Mouse (Mus musculus): ENCODE results near the gene Gm9803. TPM values are rescaled to one million over a fixed set of nuclear protein-coding genes. Genes with fewer than 3 reads are reported as not detected.

Gene Gm9803
- polyA plus RNA-seq, 1 experiment from 2014 or later: 2.9 TPM

DNA sequence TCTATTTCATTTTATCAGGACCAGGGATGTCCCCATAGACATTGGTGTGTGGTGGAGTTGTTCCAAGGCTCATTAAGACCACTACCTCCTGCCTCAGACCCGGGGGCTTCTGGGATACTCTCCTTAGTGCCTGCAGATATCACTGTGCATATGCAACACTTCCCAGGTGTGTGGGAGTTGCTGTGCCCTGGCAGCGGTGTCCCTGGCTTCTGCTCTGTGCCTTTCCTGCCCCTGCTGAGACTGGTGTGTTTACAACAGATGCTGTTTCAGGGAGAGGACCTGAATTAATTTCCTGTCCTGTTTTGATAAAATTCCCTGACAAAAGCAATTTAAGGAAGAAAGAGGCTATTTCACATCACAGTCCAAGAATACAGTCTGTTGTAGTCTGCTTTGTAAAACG, 27.0 kb downstream of the Gm9803 start:
- H3K4me2 ChIP-seq (ENCODE audit: low read depth, low read length): no peak overlapping the region
- H3K9ac ChIP-seq (ENCODE audit: low read depth, low read length): no peak overlapping the region
- H3K4me1 ChIP-seq (ENCODE audit: control insufficient read depth, low read depth, low read length): no peaks in the 10 kb centered on the region
- 32% methylated on average over 3 of the region's 3 CpGs for WGBS (ENCODE audit: insufficient replicate concordance)
- no peaks in the 10 kb centered on the region for H3K9me3 ChIP-seq (replicated peaks; ENCODE audit: control insufficient read depth, low read length)
- H3K36me3 ChIP-seq (ENCODE audit: control insufficient read depth, insufficient read depth): no peaks in the 10 kb centered on the region
- H3K27ac ChIP-seq (ENCODE audit: low read length): no peak overlapping the region
- ATAC-seq (ENCODE audit: low read depth): no peak
- no peak overlapping the region for H3K4me3 ChIP-seq (ENCODE audit: low read depth, low read length)
- no peaks in the 10 kb centered on the region for H3K27me3 ChIP-seq (ENCODE audit: control insufficient read depth, insufficient read depth, low read depth, low read length)

- Histone ChIP-seq H3K36me3 (ENCODE audit: control insufficient read depth, insufficient read depth) (no peaks in the 10 kb centered on the region), H3K9ac (ENCODE audit: low read depth, low read length) (no peak overlapping the region), H3K4me2 (ENCODE audit: low read depth, low read length) (no peak overlapping the region), H3K27ac (ENCODE audit: low read length) (no peak overlapping the region), H3K4me3 (ENCODE audit: low read depth, low read length) (no peak overlapping the region), H3K27me3 (ENCODE audit: control insufficient read depth, insufficient read depth, low read depth, low read length) (no peaks in the 10 kb centered on the region), H3K9me3 (replicated peaks; ENCODE audit: control insufficient read depth, low read length) (no peaks in the 10 kb centered on the region), H3K4me1 (ENCODE audit: control insufficient read depth, low read depth, low read length) (no peaks in the 10 kb centered on the region)
- 43% methylated on average over 3 of the region's 3 CpGs for WGBS (ENCODE audit: insufficient replicate concordance)
- ATAC-seq (ENCODE audit: low read depth): no peak
Measured at GRCm38 (mm10) chr10:43551388-43551787, 27.5 kb downstream of the Gm9803 start.

DNA sequence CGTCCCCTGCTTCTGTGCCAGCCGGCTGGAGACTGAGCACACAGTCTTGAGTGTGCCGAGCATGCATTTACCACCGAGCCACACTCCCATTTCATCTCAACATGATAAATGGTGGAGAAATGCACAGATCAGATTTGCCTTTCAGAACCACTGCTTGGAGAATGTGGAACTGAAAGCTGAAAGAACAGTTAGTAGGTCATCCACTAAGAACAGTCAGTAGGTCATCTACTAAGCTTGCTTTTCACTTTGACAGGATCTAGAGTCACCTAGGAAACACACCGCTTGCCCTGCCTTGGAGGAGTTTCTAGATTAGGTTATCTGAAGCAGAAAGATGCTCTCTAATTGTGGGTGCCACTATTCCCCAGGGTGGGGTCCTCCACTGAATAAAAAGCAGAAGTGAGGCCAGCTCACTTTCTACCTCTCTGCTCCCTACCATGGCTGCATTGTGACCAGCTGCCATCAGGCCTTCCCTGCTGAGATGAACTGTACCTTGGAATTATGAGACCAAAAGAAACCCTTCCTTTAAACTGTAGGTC, 33.8 kb downstream of the Gm9803 start:
- Histone ChIP-seq H3K27ac (ENCODE audit: low read length) (no peak overlapping the region), H3K4me2 (ENCODE audit: low read depth, low read length) (no peak overlapping the region), H3K4me3 (ENCODE audit: low read depth, low read length) (no peak overlapping the region), H3K9me3 (replicated peaks; ENCODE audit: control insufficient read depth, low read length) (no peaks in the 10 kb centered on the region), H3K36me3 (ENCODE audit: control insufficient read depth, insufficient read depth) (no peaks in the 10 kb centered on the region), H3K4me1 (ENCODE audit: control insufficient read depth, low read depth, low read length) (no peaks in the 10 kb centered on the region), H3K27me3 (ENCODE audit: control insufficient read depth, insufficient read depth, low read depth, low read length) (no peaks in the 10 kb centered on the region), H3K9ac (ENCODE audit: low read depth, low read length) (no peak overlapping the region)
- 59% methylated on average over 5 of the region's 5 CpGs for WGBS (ENCODE audit: insufficient replicate concordance)
- no peak for ATAC-seq (ENCODE audit: low read depth)

DNA sequence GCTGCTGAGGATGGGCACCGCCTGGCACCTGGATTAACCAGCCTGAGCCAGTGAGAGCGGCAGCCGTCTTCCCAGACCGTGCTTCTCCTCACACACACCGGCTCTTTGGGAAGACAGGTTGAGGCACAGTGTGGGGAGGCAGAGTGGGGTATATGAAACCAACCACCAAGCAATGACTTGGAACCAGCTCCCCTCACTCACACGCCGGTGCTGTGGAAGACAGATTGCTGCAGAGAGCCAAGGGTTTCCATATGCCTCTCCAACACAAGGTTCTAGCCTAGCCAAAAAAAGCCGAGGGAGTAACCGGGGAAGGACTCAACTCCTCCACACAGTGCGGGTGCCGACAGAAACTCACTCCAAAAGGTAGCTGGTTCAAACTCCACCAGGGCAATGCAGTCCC, 35.4 kb downstream of the Gm9803 start:
- 72% methylated on average over 11 of the region's 11 CpGs for WGBS (ENCODE audit: insufficient replicate concordance)
- Histone ChIP-seq H3K9ac (ENCODE audit: low read depth, low read length) (no peak overlapping the region), H3K27me3 (ENCODE audit: control insufficient read depth, insufficient read depth, low read depth, low read length) (no peaks in the 10 kb centered on the region), H3K4me2 (ENCODE audit: low read depth, low read length) (no peak overlapping the region), H3K4me3 (ENCODE audit: low read depth, low read length) (no peak overlapping the region), H3K36me3 (ENCODE audit: control insufficient read depth, insufficient read depth) (no peaks in the 10 kb centered on the region), H3K9me3 (replicated peaks; ENCODE audit: control insufficient read depth, low read length) (no peaks in the 10 kb centered on the region), H3K27ac (ENCODE audit: low read length) (no peak overlapping the region), H3K4me1 (ENCODE audit: control insufficient read depth, low read depth, low read length) (no peaks in the 10 kb centered on the region)
- no peak for ATAC-seq (ENCODE audit: low read depth)

DNA sequence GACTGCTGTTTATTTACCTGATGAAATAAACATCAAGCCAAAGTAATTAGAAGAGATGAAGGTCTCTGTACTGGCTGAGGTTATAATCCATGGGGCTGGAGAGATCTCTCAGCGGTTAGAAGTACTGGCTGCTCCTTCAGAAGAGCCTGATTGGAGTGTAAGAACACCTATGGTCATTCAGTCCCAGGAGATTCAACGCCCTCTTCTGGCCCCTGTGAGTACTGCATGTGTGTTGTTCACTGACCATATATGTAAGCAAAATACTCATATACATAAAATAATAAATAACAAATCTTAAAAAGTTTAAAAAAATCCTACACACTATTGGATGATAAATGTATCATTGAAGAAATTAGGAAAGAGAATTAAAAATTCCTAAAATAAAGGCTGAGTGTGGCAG, 36.9 kb downstream of the Gm9803 start:
- WGBS (ENCODE audit: insufficient replicate concordance): 38% methylated on average over 2 of the region's 2 CpGs
- H3K9me3 ChIP-seq (replicated peaks; ENCODE audit: control insufficient read depth, low read length): no peaks in the 10 kb centered on the region
- no peak overlapping the region for H3K9ac ChIP-seq (ENCODE audit: low read depth, low read length)
- ATAC-seq (ENCODE audit: low read depth): no peak
- H3K4me3 ChIP-seq (ENCODE audit: low read depth, low read length): no peak overlapping the region
- H3K27me3 ChIP-seq (ENCODE audit: control insufficient read depth, insufficient read depth, low read depth, low read length): no peaks in the 10 kb centered on the region
- H3K27ac ChIP-seq (ENCODE audit: low read length): no peak overlapping the region
- H3K4me2 ChIP-seq (ENCODE audit: low read depth, low read length): no peak overlapping the region
- H3K36me3 ChIP-seq (ENCODE audit: control insufficient read depth, insufficient read depth): no peaks in the 10 kb centered on the region
- H3K4me1 ChIP-seq (ENCODE audit: control insufficient read depth, low read depth, low read length): no peaks in the 10 kb centered on the region

DNA sequence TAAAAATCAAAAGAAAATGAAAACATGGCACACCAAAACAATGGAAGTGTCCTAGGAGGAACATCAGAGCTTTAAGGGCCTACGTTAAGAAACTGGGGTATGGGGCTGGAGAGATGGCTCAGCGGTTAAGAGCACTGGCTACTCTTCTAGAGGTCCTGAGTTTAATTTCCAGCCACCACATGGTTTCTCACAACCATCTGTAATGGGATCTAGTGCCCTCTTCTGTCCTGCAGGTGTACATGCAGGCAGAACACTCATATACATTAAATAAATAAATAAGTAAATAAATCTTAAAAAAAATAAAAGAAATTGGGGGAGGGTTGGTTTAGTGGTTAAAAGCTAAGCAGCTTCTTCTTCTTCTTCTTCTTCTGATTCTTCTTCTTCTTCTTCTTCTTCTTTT, 37.4 kb downstream of the Gm9803 start:
- no peak for ATAC-seq (ENCODE audit: low read depth)
- Histone ChIP-seq H3K36me3 (ENCODE audit: control insufficient read depth, insufficient read depth) (no peaks in the 10 kb centered on the region), H3K4me1 (ENCODE audit: control insufficient read depth, low read depth, low read length) (no peaks in the 10 kb centered on the region), H3K9ac (ENCODE audit: low read depth, low read length) (no peak overlapping the region), H3K27ac (ENCODE audit: low read length) (no peak overlapping the region), H3K4me3 (ENCODE audit: low read depth, low read length) (no peak overlapping the region), H3K4me2 (ENCODE audit: low read depth, low read length) (no peak overlapping the region), H3K27me3 (ENCODE audit: control insufficient read depth, insufficient read depth, low read depth, low read length) (no peaks in the 10 kb centered on the region), H3K9me3 (replicated peaks; ENCODE audit: control insufficient read depth, low read length) (no peaks in the 10 kb centered on the region)
- WGBS (ENCODE audit: insufficient replicate concordance): 70% methylated on average over 2 of the region's 2 CpGs

Other genes with a start within 250 kb of the Gm9803 start
- 0.60 and 0.96 TPM in 2 replicates for gene Bend3, start 45.3 kb upstream of the Gm9803 start, polyA plus RNA-seq (2015; fragmentation: Nextera tagmentation; extraction: Ambion mirVana)
- 21.6 and 26.4 TPM in 2 replicates for gene 1700021F05Rik, start 16.9 kb downstream of the Gm9803 start, polyA plus RNA-seq (2015; fragmentation: Nextera tagmentation; extraction: Ambion mirVana)
- gene Cd24a, start 54.2 kb downstream of the Gm9803 start, polyA plus RNA-seq (2015; fragmentation: Nextera tagmentation; extraction: Ambion mirVana): 927 and 938 TPM in 2 replicates

Data from liver, embryonic 16.5 days (tissue).